Mouse (Mus musculus) lung, adult 2 months (tissue): Measurements from ENCODE around the gene Lck. TPM values are rescaled to one million over a fixed set of nuclear protein-coding genes. Genes with fewer than 3 reads are reported as not detected.

Experiments used
- DNase-seq: peaks from one replicate; pipeline ENCODE4 v3.0.0; 2022
- H3K4me1 ChIP-seq: fragments of 200-500 bp; 2 replicates; pipeline ENCODE4 v1.6.1; 2011; ENCODE audit warnings: low read length; ENCODE audit not compliant: control insufficient read depth, insufficient read depth
- H3K4me3 ChIP-seq: fragments of 200-500 bp; replicated peaks from 2 replicates; pipeline ENCODE3; 2011; ENCODE audit warnings: low read depth, mild to moderate bottlenecking, control low read depth, low read length; ENCODE audit errors: extremely low read depth
- CTCF ChIP-seq: fragments of 200-500 bp; IDR thresholded peaks from 2 replicates; pipeline ENCODE4 v1.5.1; 2011; ENCODE audit warnings: mild to moderate bottlenecking, low read length, control low read depth; ENCODE audit not compliant: insufficient read depth
- POLR2A ChIP-seq: fragments of 200-500 bp; IDR thresholded peaks from 2 replicates; pipeline ENCODE4 v1.6.1; 2011; ENCODE audit warnings: low read depth, mild to moderate bottlenecking, control low read depth, low read length, borderline replicate concordance; ENCODE audit errors: extremely low read depth
- WGBS: fragments of 180-500 bp; shearing (Covaris S2); methylation state at CpG from one replicate; pipeline ENCODE4 v1.1.7; 2018; 5-methylcytosine and 5-hydroxymethylcytosine counted together
- polyA plus RNA-seq: library from polyadenylated mRNA; depleted of rRNA; stranded (reverse); fragments of >200 nt; gene quantifications from 2 replicates; pipeline ENCODE4 v1.2.3, GENCODE M21; 2012; rRNA removed

Lck gene
- 7.9 and 11.8 TPM in 2 replicates for polyA plus RNA-seq

- TF ChIP-seq CTCF (no peak), POLR2A (no peak)
- 84% methylated on average over 8 of the region's 8 CpGs for WGBS
- Histone ChIP-seq H3K4me3 (no peak within 1 kb of the TSS), H3K4me1 (peaks cover 7% of the 10 kb centered on the region; the same call in 1 of the 2 replicates)
- no peak for DNase-seq
Observed at GRCm38 (mm10) chr4:129573430-129573829, at the start of gene Lck. Gene Lck, minus strand, starts transcription at chr4:129573641.

- Histone ChIP-seq H3K4me1 (peaks cover 33% of the 10 kb centered on the region), H3K4me3 (peak overlapping the region; percentile 86)
- 14% methylated on average over 8 of the region's 8 CpGs for WGBS
- DNase-seq: no peak
- TF ChIP-seq CTCF (no peak), POLR2A (0 out of 2 replicates have a peak, but pooled peaks have one; percentile 3)
Observed at GRCm38 (mm10) chr4:129622803-129623535, 49.5 kb upstream of the Lck start.

GRCm38 (mm10) chr4:129622120-129622802 is 48.8 kb upstream of the Lck start:
- Histone ChIP-seq H3K4me1 (peaks cover 28% of the 10 kb centered on the region), H3K4me3 (peak overlapping the region; percentile 20)
- DNase-seq: no peak
- WGBS: 69% methylated on average over 11 of the region's 11 CpGs
- TF ChIP-seq POLR2A: no peak
- TF ChIP-seq CTCF: no peak

GRCm38 (mm10) chr4:129621283-129621841 is 47.9 kb upstream of the Lck start:
- H3K4me1 ChIP-seq: peaks cover 25% of the 10 kb centered on the region
- peak overlapping the region; percentile 51 for H3K4me3 ChIP-seq
- DNase-seq: no peak
- TF ChIP-seq CTCF (no peak), POLR2A (peak; percentile 60; the same call in 1 of the 2 replicates)
- WGBS: 40% methylated on average over 8 of the region's 8 CpGs

GRCm38 (mm10) chr4:129620419-129621282 is 47.2 kb upstream of the Lck start:
- H3K4me3 ChIP-seq: peak overlapping the region; percentile 51
- no peak for DNase-seq
- 57% methylated on average over 11 of the region's 11 CpGs for WGBS
- TF ChIP-seq CTCF (no peak), POLR2A (no peak)
- peaks cover 25% of the 10 kb centered on the region for H3K4me1 ChIP-seq

- 5% methylated on average over 44 of the region's 44 CpGs for WGBS
- TF ChIP-seq CTCF (no peak), POLR2A (peak; percentile 98; the same call in 1 of the 2 replicates)
- H3K4me1 ChIP-seq: peaks cover 15% of the 10 kb centered on the region
- peak within 1 kb of the TSS; percentile 96 for H3K4me3 ChIP-seq
- peak; percentile 91 for DNase-seq
Observed at GRCm38 (mm10) chr4:129618786-129619691, 45.6 kb upstream of the Lck start, which contains the start of gene Iqcc. Gene Iqcc, minus strand, starts transcription at chr4:129619099.

- peaks cover 15% of the 10 kb centered on the region for H3K4me1 ChIP-seq
- no peak for DNase-seq
- 90% methylated on average over 5 of the region's 5 CpGs for WGBS
- TF ChIP-seq POLR2A (no peak), CTCF (no peak)
- H3K4me3 ChIP-seq: no peak overlapping the region
Observed at GRCm38 (mm10) chr4:129618031-129618430, 44.6 kb upstream of the Lck start.

- 89% methylated on average over 7 of the region's 7 CpGs for WGBS
- DNase-seq: no peak
- peaks cover 8% of the 10 kb centered on the region for H3K4me1 ChIP-seq
- TF ChIP-seq CTCF (no peak), POLR2A (no peak)
- no peak overlapping the region for H3K4me3 ChIP-seq
Observed at GRCm38 (mm10) chr4:129617121-129617641, 43.7 kb upstream of the Lck start.
